Mouse (Mus musculus) mesoderm, embryonic 11.5 days (tissue): ENCODE results near the gene Dlg1.

Source experiments
- DNase-seq: peaks from one replicate; pipeline ENCODE4 v3.0.0-alpha.2; 2012; ENCODE audit warnings: low read depth, low spot score

Gene Dlg1

GRCm38 (mm10) chr16:31844246-31844645, 181.0 kb downstream of the Dlg1 start:
- no peak for DNase-seq

DNA sequence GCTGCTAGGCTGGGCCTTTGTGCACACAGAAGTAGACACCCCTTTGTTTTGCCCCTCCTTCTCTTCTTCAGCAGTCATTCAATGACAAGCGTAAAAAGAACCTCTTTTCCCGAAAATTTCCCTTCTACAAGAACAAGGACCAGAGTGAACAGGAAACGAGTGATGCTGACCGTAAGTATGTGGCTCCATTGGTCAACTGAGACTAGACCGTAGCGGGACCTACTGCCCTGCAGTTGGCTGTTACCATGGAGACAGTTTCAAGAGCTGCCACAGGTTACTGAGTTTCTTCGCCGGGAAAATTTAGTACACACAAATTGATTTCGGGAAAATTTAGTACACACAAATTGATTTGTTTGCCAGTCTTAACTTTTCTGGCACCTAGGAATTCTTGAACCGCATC, 183.5 kb downstream of the Dlg1 start:
- peak; percentile 13 for DNase-seq

- no peak for DNase-seq
Observed at GRCm38 (mm10) chr16:31863920-31864319, 200.7 kb downstream of the Dlg1 start.

GRCm38 (mm10) chr16:31865242-31865641, 202.0 kb downstream of the Dlg1 start:
- no peak for DNase-seq

DNA sequence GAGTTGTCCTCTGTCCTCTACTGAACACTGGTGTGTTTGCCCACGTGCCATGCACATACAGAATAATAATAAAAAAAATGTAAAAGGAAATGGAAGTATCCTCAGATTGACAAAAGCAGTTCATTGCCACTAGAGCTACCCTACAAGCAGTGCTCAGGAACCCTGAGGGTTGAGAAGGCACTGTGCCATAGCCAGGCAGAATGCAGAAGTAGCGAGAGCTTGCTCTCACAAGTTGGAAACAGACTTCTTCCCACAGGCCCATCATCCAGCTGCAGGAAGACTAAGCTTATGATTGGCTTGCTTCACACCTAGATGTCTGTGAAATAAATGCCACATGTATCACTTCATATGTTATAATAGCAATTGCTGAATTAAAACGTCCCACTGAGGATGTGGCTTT, 203.7 kb downstream of the Dlg1 start:
- DNase-seq = no peak

GRCm38 (mm10) chr16:31867736-31868135, 204.5 kb downstream of the Dlg1 start:
- DNase-seq = no peak

GRCm38 (mm10) chr16:31873721-31874120, 210.5 kb downstream of the Dlg1 start:
- DNase-seq = no peak

- no peak for DNase-seq
Observed at GRCm38 (mm10) chr16:31875391-31875790, 212.1 kb downstream of the Dlg1 start.

DNA sequence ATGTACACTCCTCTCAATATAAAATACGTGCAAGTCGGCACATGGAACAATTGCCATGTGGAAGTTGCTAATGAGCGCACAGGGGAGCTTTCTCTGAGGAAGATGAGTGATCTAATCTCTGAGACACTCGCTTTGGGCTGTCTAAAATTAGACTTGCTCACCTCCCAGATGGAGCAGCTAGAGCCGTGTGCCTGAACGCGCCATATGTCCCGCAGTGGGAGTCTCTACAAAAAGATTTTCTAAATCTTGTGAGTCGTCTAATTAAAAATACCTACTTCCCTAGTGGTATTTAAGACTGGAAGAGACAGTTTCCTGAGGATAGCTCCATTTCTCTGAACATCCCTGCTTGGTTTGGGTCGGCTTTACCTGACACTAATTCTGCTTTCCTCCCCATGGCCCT, 213.1 kb downstream of the Dlg1 start:
- DNase-seq = no peak

DNA sequence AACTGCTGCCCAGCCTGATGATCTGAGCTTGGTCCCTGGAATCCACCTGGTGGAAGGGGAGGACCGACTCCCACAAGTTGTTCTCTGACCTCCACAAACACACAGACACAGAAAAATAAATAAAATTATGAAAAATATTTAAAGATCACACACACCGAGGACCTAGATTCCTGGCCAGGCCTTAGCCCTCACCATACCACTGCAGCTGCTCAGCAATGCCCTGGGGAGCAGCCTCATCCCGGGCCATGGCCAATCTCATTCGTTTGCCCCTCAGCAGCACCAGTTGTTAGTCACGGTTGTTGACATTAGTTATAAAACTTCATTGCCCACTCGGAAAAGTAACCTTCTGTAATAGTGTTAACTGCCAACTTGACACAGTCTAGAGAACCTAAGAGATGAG, 214.8 kb downstream of the Dlg1 start:
- no peak for DNase-seq

DNA sequence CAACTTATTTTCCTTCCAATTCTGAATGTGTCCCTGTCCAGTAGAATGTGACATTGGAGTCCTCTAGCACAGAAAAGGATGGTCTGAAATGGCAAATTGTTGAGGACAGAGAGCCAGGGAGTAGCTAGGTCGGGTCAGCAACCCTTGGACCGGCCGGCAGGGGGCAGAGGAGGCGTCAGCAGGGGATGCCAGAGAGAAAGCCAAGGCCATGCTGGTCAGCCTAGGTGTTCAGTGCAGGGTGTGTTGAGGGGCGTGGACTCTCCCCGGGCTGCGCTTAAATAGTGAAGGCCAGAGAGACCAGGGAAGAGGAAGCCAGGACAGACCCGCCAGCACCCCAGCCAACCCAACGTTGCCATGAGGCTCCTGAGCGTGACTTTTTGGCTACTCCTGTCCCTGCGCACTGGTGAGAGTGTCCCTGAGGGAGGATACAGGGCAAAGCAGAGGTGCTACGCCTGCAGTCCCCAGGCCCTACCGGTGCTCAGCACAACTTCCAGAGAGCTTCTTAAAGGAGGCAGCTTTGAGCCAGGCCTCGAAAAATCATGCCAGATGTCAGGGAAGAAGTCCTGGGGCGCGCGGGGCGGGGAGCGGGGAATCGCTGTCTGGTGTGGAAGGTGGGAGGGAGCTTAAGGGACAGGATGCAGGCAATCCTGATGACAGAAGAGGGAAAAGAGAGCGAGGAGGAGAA, 215.5 kb downstream of the Dlg1 start, which contains the start of gene Meltf:
Gene Meltf (plus strand): TSS at position 238 of the 685 bp plus-strand sequence.
- DNase-seq = peak; percentile 73

- no peak for DNase-seq
Observed at GRCm38 (mm10) chr16:31880146-31880840, 217.1 kb downstream of the Dlg1 start.

- DNase-seq = no peak
Observed at GRCm38 (mm10) chr16:31882381-31882908, 219.2 kb downstream of the Dlg1 start.

GRCm38 (mm10) chr16:31883302-31883701, 220.1 kb downstream of the Dlg1 start:
- DNase-seq = no peak

DNA sequence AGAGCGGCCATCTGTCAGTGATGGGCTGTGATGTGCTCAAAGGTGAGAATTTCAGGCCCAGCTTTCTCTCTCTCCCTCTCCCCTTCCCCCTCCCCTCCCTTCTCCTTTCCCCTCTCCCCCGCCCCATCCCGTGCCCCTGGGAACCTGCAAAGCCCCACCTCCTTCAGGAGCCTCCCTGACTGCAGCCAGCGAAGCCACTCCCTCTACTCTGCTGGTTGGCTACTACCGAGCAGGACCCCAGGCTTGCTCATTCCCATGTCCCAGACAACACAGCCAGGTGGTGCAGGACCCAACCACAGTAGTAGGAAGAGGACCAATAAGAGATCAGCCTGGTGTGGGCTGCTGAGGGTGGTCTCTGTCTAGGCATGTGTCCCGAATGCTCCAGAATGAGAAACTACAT, 220.7 kb downstream of the Dlg1 start:
- DNase-seq = no peak

DNA sequence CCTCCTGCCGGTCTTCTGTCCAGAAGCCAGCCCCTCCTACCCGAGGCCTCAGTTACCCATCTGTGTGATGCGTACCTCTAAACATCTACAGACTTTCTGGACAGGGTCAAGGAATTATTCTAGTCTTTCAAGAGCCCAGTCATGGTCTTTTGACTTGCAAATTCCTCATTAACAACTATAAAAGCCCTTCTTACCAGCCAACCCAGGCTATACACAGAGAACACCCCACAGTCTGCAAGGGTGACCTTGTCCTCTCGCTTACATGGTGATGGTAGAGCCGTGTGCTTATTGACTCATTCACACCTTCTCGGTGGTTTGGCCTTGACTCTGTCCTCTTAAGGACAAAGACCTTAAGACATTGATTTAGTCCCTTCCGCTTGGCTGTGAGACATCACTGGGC, 227.7 kb downstream of the Dlg1 start:
- DNase-seq = no peak

GRCm38 (mm10) chr16:31893396-31894141, 230.3 kb downstream of the Dlg1 start:
- no peak for DNase-seq

GRCm38 (mm10) chr16:31896971-31897774, 233.9 kb downstream of the Dlg1 start:
- peak; percentile 74 for DNase-seq

- no peak for DNase-seq
Observed at GRCm38 (mm10) chr16:31898546-31899326, 235.5 kb downstream of the Dlg1 start.

DNA sequence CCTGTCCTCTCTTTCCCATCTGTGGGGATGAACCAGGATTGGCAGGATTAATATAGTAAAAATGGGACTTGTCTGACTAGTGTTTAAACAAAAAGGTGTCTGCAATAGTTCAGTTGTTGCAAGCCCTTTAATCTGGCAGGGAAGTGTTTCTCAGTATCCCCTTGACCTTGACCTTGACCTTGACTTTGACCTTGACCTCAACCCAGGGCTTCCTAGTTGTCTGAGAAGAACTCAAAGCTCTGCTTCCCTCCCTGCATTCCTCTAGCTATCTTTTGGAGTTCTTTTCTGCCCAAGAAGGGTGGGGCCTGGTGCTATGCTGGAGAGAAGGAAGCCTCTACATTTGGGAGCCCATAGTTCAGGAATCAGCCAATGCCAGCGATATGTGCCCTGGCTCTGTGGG, 238.6 kb downstream of the Dlg1 start:
- no peak for DNase-seq

DNA sequence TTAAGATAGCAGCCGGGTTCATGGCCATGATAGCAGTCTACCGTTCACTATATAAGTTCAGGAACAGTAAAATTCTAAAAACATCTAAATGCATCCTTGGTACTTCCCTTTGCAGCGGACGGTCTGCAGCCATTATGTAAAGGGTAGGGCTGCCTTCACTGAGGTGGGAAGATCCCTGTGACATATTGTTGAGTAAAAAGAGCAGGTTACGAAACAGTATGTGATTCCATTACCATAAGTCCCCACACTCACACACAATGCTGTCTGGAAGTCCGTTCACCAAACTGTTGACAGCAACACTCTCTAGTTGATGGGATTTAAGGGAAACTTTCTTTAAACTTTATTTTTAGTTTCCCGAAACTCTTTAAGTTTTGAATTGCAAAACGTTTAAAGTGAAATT, 240.0 kb downstream of the Dlg1 start:
- no peak for DNase-seq
